Mouse (Mus musculus): ENCODE data around the gene Ctnnd2. TPM values are rescaled to one million over a fixed set of nuclear protein-coding genes. Genes with fewer than 3 reads are reported as not detected.

The Ctnnd2 gene
- total RNA-seq, 4 experiments from 2014 or later = 189 to 210 (median 198) TPM

GRCm38 (mm10) chr15:30640651-30641050 is 468.3 kb downstream of the Ctnnd2 start:
- DNase-seq (ENCODE audit: low spot score in 2 of 2) = no peak

- DNase-seq (ENCODE audit: low spot score in 2 of 2) = no peak
Measured at GRCm38 (mm10) chr15:30645688-30646087, 473.3 kb downstream of the Ctnnd2 start.

- DNase-seq (ENCODE audit: low spot score in 2 of 2) = no peak
Measured at GRCm38 (mm10) chr15:30646501-30647431, 474.4 kb downstream of the Ctnnd2 start.

GRCm38 (mm10) chr15:30647679-30648311 is 475.4 kb downstream of the Ctnnd2 start:
- DNase-seq (ENCODE audit: low spot score in 2 of 2) = no peak

- no peak for DNase-seq (ENCODE audit: low spot score in 2 of 2)
Measured at GRCm38 (mm10) chr15:30649964-30650363, 477.6 kb downstream of the Ctnnd2 start.

- no peak for DNase-seq (ENCODE audit: low spot score in 2 of 2)
Measured at GRCm38 (mm10) chr15:30655433-30655832, 483.0 kb downstream of the Ctnnd2 start.

GRCm38 (mm10) chr15:30657588-30657987 is 485.2 kb downstream of the Ctnnd2 start:
- DNase-seq (ENCODE audit: low spot score in 2 of 2) = no peak

GRCm38 (mm10) chr15:30660539-30661149 is 488.3 kb downstream of the Ctnnd2 start:
- DNase-seq (ENCODE audit: low spot score in 2 of 2) = no peak

GRCm38 (mm10) chr15:30661689-30662422 is 489.5 kb downstream of the Ctnnd2 start:
- no peak for DNase-seq (ENCODE audit: low spot score in 2 of 2)

GRCm38 (mm10) chr15:30667819-30668587 is 495.6 kb downstream of the Ctnnd2 start:
- no peak for DNase-seq (ENCODE audit: low spot score in 2 of 2)

- no peak for DNase-seq (ENCODE audit: low spot score in 2 of 2)
Measured at GRCm38 (mm10) chr15:30681939-30682338, 509.5 kb downstream of the Ctnnd2 start.

GRCm38 (mm10) chr15:30682360-30683119 is 510.1 kb downstream of the Ctnnd2 start:
- DNase-seq (ENCODE audit: low spot score in 2 of 2) = no peak

- DNase-seq (ENCODE audit: low spot score in 2 of 2) = no peak
Measured at GRCm38 (mm10) chr15:30686206-30687101, 514.1 kb downstream of the Ctnnd2 start.

GRCm38 (mm10) chr15:30693754-30694205 is 521.4 kb downstream of the Ctnnd2 start:
- DNase-seq (ENCODE audit: low spot score in 2 of 2) = peak; percentile 68 to 85

GRCm38 (mm10) chr15:30694286-30694685 is 521.9 kb downstream of the Ctnnd2 start:
- DNase-seq (ENCODE audit: low spot score in 2 of 2) = no peak

- DNase-seq (ENCODE audit: low spot score in 2 of 2) = no peak
Measured at GRCm38 (mm10) chr15:30695859-30696258, 523.5 kb downstream of the Ctnnd2 start.

GRCm38 (mm10) chr15:30697356-30697755 is 525.0 kb downstream of the Ctnnd2 start:
- peak in 1 of 2 experiments; percentile 54 for DNase-seq (ENCODE audit: low spot score in 2 of 2)

- no peak for DNase-seq (ENCODE audit: low spot score in 2 of 2)
Measured at GRCm38 (mm10) chr15:30700762-30701161, 528.4 kb downstream of the Ctnnd2 start.

- no peak for DNase-seq (ENCODE audit: low spot score in 2 of 2)
Measured at GRCm38 (mm10) chr15:30701592-30701991, 529.2 kb downstream of the Ctnnd2 start.

Measured in layer of hippocampus, adult 8-10 months (tissue).